Mouse (Mus musculus) layer of hippocampus, adult 9-11 months (tissue): Measurements from ENCODE around the gene Ddx46.
A peak's percentile ranks its signal among the peaks of the same experiment; 100 is the strongest.
"Not testable (repeated sequence)": the region's sequence is repeated elsewhere in the genome, so short reads cannot be mapped to it uniquely, and the experiment has no call there.

Experiments
- DNase-seq: peaks from one replicate; pipeline ENCODE4 v3.0.0; 2022

Ddx46 gene

DNA sequence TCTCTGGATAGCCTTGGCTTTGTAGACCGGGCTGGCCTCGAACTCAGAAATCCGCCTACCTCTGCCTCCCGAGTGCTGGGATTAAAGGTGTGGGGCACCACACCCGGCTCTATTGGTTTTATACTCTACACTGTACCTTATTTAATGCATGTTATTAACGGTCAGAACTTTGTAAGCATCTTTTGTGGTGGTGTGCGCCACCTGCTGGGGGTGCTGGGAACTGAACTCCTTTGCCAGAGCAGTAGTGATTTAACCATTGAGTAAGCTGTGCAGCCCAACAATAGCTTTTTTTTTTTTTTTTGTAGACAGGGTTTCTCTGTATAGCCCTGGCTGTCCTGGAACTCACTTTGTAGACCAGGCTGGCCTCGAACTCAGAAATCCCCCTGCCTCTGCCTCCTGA lies 5.7 kb downstream of the Ddx46 start:
- DNase-seq, result peak; percentile 71

- no peak for DNase-seq
Measured at GRCm38 (mm10) chr13:55644525-55644924, 9.7 kb downstream of the Ddx46 start.

- no peak for DNase-seq
Measured at GRCm38 (mm10) chr13:55650098-55650497, 15.3 kb downstream of the Ddx46 start.

- no peak for DNase-seq
Measured at GRCm38 (mm10) chr13:55650980-55651379, 16.2 kb downstream of the Ddx46 start.

DNA sequence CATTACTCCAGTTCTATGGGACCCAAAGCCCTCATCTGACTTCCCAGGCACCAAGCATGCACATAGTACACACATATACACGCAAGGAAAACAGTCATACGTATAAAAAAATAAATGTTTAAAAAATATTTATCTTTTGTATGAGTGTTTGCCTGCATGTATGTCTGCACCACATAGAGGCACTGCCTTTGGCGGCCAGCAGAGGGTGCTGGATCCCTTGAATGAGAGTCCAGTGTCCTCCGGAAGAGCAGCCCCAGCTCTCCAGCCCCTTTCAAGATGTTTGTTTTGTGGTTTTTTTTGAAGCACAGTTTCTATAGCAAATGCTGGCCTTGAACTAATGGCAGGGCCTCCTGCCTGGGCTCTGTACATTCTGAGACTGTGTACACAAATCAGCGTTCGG lies 33.7 kb downstream of the Ddx46 start:
- DNase-seq, result no peak

- DNase-seq, result no peak
Measured at GRCm38 (mm10) chr13:55672711-55673110, 37.9 kb downstream of the Ddx46 start.

DNA sequence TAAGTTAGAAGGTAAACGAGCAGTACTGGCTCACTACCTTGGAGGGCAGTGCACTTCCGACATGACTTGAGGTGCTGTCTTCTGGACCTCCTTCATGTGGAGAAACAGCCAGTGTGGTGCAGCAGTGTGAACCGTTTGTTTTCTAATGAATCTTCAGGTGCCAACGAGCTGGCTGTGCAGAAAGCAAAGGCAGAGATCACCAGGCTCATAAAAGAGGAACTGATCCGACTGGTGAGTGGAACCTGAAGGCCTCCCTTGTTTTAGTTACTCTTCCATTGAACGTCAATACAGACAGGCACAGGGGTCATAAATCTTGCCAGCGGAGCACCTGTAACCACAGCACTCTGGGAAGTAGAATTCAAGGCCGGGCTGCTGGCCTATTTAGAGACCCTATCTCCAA lies 42.5 kb downstream of the Ddx46 start:
- DNase-seq, result no peak

DNA sequence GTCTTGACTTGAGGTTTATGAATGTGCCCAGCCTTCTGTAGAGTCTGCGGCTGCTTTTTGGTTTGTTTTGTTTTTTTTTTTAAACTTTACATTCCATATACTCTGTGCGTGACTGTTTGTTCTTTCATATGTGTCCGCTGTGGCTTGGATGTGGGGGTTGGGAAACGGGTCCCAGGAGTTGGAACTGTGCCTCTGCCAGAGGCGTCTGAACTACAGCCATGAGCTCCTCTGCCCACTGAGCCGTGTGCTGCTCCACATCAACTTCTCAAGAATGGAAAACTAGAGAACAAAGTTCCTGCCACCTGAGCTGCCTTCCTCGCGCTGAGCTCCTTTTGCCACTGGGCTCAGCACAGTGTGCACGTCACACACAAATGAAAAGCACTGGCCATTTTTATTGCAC lies 47.4 kb downstream of the Ddx46 start:
- DNase-seq, result no peak

GRCm38 (mm10) chr13:55683581-55683980 lies 48.8 kb downstream of the Ddx46 start:
- no peak for DNase-seq

- DNase-seq, result no peak
Measured at GRCm38 (mm10) chr13:55686107-55686633, 51.3 kb downstream of the Ddx46 start.

DNA sequence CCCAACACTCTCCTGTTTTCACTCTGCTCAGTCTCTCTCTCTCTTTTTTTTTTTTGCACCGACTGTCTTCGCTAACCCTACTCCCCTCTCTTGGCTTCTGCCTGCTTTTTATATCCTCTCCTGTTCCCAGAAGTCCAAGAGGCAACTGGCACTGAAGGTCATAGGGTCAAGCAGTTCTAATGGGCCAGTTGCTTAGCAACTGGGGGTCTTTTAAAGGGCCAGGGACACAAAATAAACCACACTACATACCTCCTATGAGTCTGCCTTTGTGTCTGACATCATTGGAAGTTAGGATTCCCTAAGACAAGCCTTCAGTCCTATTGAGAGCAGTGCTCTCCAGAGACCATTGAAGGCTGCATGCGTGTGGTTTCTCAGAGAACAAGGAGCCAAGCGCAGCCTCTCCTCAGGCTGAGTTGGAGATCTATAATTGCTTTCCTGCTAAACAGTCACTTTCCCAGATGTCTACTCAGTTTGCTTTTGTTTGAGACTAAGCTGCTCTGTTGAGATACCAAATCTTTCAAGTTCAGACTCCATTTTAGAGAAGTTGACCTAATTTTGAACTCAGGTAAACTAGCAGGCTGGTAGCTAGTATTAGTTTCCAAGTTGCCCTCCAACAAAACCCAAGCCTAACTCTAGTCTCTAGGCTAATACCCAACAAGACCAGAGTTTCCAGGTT lies 53.2 kb downstream of the Ddx46 start:
- no peak for DNase-seq

DNA sequence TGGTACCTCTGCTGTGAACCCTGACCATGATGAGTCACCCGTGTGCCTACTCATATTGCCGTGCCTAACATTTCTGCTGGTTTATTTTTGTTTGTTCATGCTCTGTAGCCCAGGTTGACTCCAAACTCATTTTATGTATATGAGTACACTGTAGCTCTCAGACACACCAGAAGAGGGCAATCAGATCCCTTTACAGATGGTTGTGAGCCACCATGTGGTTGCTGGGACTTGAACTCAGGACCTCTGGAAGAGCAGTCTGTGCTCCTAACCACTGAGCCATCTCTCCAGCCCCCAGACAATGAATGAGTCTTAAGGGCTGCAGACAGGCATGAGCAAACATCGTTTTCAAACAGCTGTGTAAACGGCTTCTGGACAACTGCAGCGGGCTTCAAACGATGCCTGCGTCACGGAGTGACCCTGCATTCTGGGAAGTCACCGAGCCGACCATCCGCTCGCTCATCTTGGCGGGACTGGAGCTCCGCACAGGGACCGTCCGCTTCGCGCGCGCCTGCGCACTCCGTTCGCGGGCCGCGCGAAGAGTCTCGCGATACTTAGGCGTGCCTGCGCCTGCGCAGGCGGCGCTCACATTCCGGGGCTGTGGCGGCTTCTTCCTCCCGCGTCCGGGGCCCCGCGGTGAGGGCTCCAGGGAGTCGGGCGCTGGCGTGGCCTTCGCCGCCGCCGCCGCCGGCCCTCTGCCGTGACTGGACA lies 57.9 kb downstream of the Ddx46 start, which contains the start of gene B230219D22Rik:
Gene B230219D22Rik (plus strand): TSS at position 590 of the 708 bp plus-strand sequence.
- DNase-seq, result peak; percentile 91

- no peak for DNase-seq
Measured at GRCm38 (mm10) chr13:55693243-55693721, 58.5 kb downstream of the Ddx46 start.

- no peak for DNase-seq
Measured at GRCm38 (mm10) chr13:55694110-55694509, 59.3 kb downstream of the Ddx46 start.

GRCm38 (mm10) chr13:55695989-55696388 lies 61.2 kb downstream of the Ddx46 start:
- not testable (repeated sequence) for DNase-seq

DNA sequence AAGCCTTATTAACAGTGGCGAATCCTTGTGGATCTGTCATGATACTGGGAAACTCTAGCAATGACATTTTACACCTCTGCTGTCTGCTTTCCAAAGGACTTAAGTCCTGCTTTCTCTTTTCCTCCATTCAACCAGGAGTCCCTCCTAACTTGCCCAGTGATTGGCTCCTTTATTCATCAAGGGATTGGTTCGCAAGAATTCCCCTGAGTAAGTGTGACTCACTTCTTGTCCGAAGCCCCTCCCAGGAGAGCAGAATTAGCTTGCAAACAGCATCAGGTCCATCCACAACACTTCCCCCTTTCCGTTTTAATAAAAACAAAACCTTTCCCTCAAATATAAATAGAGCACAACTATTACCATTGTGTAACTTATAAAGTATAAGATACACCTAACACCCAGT lies 69.5 kb downstream of the Ddx46 start:
- no peak for DNase-seq

- no peak for DNase-seq
Measured at GRCm38 (mm10) chr13:55712846-55713245, 78.0 kb downstream of the Ddx46 start.

- DNase-seq, result peak; percentile 86
Measured at GRCm38 (mm10) chr13:55714501-55715166, 79.8 kb downstream of the Ddx46 start, which contains the start of gene Txndc15. TSS of gene Txndc15 (plus strand) at chr13:55714650.

DNA sequence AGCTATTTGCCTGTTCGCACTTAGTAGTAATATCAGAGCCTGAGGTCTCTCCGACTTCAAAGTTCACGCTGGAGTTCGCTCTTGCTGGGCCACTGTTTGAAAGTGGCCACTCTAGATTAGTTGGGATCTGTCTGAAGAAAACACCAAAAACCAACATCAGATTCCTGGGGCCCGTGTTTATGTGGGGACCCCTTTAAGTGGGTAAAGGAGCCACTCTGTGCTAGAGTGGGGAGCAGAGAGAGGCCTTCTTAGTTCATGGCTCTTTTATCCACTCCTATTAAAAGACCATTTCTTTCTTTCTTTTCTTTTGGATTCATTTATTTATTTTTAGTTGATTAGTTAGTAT lies 80.3 kb downstream of the Ddx46 start:
- DNase-seq, result no peak

GRCm38 (mm10) chr13:55715908-55716510 lies 81.2 kb downstream of the Ddx46 start:
- no peak for DNase-seq

DNA sequence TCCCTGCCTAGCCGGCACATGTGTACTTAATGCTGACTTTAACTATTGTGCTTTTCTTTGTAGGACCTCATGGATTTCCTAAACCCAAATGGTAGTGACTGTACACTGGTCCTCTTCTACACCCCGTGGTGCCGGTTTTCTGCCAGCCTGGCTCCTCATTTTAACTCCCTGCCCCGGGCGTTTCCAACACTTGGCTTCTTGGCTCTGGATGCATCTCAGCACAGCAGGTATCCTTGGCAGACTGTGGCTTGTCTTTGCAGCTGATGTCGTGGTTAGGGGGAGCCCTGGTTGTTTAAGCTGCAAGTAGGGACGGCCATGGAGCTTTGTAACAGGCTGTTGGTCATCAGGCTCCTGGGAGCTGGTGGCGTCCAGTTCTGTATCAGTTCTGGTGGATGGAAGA lies 86.7 kb downstream of the Ddx46 start:
- no peak for DNase-seq

GRCm38 (mm10) chr13:55721995-55722394 lies 87.2 kb downstream of the Ddx46 start:
- DNase-seq, result no peak

DNA sequence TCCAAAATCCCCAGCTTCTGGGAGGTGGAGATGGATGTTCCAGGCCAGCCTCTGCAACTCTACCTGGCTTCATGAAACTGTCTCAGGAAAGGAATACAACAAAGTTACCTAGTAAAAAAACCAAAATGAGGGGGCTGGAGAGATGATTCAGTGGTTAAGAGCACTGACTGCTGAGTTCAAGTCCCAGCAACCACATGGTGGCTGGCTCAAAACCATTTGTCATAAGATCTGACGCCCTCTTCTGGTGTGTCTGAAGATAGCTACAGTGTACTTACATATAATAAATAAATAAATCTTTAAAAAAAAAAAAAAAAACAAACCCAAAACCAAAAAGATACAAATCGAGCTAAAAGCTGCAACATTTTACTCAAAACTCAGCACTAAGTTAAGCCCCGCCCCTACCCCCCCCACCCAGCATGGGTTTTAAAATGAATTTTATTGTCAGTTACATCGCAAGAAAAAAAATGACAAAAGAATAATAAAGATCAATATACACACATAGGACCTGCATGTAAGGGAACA lies 91.8 kb downstream of the Ddx46 start:
- DNase-seq, result no peak
